Mouse (Mus musculus) cerebellum, adult 11-12 months (tissue): ENCODE data around the gene Heyl.
A peak's percentile ranks its signal among the peaks of the same experiment; 100 is the strongest.

Experiments
- DNase-seq: peaks from one replicate; pipeline ENCODE4 v3.0.0; 2022

Heyl gene

DNA sequence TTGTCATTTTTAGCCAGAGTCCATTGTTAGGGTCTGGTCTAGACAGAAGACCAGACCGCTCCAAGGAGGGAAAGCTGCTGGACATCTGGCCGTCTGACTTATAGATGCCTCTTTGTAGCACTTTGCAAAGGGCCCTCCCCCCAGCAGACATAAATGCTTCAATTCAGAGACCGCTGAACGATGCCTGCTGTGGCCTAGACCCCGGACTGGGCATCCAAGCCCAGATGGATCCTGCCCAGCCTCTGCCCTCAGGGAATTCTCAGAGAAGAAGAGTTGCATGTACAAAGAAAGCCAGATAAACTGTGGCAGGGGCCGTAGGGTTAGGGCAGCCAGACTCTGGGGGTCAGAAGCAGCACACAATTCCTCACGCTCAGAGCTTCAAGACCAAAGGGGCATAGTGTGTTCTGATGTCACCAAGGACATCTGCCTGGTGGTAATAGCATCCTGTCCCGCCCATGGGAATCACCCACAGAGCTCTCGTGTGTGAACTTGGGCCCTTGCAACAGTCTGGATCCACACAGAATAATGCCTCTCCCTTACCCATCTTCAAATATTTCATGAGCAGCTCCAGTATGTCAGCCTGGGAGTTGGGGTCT, 2.6 kb downstream of the Heyl start:
- no peak for DNase-seq

DNA sequence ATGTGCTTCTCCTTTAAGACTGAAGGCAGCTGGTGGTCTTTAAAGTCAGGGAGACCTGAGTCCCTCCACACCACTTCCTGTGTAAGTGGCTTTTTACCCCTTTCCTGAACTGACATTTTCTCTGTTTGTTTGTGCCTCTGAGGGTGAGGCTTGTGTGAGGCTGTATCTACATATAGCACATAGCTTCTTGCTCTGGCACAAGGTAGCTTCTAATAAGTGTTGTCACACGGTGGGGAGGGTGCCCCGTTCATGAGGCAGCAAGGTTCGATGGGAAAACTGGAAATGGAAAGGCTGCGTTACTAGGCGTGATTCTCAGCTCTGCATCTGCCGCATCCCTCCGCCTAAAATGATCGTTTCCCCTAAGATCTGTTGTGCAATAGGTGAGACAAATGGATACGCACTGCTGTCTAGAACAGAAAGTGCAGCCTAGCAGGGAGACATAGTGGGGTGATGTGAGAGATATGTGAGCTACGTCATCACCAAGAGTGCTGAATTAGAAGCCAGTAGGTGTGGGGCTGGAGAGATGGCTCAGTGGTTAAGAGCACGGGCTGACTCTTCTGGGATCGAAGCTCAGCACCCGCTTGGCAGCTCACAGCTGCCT, 3.2 kb downstream of the Heyl start:
- DNase-seq, result no peak

DNA sequence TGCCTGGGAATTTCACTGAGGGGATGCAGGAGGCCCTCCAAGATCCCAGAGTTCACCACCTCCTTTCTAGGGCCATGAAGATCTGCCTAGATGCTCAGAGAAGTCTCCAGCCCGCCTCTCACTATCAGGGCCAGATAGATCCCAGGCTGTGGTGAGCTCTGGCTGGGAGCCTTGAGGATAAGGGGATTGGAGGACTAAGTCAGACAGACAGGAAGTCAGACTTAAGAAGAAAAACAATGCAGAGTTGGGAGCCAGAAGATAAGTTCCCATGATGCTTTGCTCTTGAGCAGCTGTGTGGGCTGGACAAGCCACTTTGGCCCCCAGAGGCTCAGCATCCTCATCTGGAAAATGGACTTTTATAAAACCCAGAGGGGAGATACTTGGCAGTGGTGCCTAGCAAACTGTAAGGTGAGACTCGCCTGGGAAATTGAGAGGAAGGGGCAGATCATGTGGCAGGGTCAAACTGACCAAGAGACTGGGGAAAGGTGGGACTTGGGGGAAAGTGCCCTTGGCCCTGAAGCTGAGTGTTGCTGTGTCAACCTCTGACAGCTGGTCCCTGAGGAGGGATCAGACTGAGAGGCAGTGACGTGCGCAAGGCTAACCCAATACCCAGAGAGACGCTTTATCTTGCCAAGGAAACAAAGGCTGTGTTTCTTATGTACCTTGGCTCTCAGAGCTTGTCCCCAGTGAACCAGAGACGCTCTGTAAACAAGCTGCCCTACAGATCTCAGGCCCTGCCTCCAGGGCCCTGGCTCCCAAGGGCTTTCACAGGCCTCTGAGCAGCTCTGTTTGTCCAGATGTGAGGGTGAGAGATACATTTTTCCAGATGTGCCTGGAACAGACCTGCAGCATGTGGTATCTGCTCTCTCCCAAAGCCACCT, 4.3 kb downstream of the Heyl start:
- no peak for DNase-seq

DNA sequence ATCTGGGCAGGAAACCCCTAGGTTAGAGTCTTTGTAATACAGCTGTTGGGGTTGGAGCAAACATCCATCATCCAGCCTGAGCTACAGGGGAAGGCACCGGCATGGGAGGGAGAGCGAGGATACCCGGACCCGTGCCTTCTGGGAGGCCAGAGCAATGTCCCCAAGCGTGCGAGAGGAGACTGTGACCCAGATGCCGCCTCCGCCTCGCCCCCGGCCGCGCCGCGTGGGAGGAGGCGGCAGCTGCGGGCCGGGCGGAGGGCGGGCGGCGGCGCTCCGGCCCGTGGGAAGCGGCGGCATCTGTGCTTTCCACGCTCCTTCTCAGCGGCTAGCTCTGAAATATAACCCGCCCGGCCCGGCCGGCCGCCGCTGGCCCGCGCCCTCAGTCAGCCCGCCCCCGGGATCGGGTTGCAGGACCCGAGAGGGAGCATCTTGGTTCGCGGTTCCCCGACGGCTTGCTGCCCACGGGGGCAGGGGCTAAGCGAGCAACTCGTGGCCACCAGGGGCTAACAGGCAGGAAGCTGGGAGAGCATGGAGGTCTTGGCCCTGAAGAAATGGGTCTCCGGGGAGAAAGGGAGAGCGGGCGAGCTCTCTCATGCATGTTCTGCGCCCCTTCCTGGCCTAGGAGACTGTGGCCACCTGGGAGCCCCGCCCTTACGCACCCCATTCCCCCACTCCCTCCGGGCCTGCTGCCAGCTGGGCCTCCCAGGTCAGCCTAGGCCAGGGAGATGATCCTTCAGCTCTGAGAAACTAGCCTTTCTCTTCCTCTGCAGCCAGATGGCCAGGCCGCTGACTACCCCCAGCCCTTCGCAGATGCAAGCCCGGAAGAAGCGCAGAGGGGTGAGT, 6.2 kb downstream of the Heyl start:
- DNase-seq, result no peak

DNA sequence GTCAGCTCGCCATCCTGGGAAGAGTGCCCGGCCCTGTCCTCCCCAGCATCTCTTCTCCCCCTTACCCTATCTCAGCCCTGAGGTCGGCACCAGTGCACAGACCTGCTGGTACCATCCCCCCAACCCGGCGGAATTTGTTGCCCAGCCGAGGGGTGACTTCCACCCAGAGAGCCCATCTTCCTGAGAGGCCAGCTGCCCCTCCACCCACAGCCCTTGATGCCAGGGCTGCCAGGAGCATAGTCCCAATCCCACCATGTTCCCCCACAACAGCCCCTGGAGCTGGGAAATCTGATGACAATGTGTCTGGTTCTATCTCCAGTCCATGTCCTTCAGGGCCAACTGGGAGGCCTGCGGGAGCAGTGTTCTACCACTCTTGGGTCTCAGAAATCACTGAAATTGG, 12.9 kb downstream of the Heyl start:
- no peak for DNase-seq

DNA sequence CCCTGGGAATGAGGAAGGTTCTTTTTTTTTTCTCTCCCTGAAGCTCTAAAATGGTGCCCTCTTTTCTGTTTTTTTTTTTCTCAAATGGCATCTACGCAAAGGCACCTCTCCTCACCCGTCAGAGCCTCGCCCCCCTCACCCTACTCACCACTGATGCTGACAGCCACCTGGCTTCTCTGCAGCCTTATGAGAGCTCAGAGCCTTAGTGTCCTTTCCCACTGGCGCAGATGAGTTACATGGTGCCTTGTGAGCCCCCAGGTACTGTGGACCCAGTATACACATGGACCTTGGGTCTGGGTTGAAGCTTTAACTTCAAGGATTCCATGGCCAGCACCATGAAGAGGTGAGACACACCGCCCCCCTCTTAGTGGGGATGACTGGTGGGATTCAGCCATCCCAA, 13.3 kb downstream of the Heyl start:
- no peak for DNase-seq

DNA sequence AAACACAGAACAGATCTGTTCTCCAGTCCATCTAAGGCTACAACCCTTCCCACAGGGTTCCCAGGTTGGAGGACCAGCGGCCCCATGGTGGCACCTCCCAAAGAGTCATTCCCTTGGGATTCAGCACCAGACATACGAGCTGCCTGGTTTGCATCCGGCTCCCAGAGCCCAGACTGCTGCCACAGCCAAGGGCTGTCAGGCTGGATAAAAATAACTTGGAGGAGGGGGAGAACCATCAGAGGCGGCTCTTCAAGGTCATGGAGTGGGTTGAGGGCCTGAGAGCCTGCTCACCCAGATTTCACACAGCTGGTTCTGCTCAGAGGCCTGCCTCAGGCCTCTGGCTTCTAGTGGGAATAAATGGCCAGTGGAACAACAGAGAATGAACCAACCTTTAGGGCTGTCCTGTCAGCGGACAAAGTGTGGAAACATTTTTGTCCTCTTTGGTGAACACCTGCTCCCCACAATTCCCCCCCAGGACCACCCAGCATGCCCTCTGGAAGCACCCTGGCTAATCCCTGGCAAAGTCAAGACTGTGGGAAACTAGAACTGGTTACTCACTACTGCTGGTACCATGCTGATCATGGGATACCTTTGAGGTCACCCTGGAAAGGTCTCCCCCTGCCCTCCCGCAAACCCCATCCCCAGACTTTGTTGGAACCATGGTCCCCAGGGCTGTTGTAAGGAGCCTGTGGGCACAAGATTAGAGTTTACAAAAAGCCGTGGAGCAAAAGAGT, 14.0 kb downstream of the Heyl start:
- no peak for DNase-seq

DNA sequence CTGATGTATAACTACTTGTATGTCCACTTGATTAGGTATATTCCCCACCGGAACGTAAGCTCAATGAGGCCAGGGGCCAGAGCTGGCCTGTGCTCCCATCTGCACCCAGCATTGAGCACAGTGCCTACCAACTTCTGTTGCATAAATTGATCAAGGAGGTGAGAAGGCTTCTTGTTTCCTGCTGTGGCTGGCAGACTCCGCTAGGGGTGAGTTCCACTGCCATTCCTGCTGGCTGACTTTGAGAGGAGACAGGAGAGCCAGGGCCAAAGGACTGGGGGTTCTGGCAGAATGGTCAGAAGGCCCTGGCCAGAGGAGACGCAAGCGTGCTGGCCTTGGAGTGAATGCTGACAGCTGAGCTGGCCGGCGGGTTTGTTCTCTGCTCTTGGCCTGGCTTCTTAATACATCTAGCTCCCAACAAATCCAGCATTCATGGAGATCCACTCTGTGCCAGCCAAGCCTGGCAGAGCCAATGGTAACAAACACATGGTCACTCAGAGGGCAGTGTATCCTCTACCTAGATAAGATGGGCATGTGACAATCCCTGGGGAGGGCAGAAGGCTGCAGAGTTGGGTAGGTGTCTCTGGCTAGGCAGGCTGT, 15.7 kb downstream of the Heyl start:
- DNase-seq, result peak; percentile 90

DNA sequence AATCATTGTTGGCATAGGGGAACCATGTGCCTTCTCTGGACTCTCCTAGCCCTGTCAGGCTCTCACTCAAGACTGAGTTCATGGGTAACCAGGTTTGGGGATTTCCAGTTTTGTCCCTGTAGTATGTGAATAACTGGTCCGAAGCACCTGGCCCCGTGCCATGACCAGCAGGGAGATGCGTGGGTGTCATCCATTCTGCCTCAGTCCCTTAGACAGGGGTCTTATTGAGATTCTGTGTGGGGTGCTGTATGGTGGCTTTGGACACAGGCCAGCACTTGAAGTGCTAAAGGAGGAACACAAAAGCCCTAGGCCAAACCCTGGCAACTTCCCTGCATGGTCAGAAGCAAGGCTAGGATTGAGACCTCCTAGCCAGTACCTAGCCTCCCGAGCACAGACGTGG, 18.9 kb downstream of the Heyl start:
- no peak for DNase-seq

DNA sequence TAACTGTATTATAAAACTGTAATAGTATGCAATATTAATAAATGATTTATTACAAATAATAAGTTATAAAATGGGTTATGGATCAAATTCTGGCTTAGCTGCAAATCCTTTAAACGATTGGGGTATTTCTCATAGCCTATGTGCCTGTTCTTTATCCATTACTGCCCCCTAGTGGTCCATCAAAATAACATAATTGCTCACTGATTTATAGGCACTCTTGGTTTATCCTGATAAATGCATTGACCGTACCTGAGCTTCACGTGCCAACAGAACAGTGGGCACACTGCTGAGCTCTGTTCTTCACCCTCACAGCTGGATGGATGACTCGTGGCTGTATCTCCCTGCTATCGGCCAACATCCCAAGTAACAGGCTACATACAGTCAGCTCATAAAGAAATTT, 21.3 kb downstream of the Heyl start:
- DNase-seq, result no peak

DNA sequence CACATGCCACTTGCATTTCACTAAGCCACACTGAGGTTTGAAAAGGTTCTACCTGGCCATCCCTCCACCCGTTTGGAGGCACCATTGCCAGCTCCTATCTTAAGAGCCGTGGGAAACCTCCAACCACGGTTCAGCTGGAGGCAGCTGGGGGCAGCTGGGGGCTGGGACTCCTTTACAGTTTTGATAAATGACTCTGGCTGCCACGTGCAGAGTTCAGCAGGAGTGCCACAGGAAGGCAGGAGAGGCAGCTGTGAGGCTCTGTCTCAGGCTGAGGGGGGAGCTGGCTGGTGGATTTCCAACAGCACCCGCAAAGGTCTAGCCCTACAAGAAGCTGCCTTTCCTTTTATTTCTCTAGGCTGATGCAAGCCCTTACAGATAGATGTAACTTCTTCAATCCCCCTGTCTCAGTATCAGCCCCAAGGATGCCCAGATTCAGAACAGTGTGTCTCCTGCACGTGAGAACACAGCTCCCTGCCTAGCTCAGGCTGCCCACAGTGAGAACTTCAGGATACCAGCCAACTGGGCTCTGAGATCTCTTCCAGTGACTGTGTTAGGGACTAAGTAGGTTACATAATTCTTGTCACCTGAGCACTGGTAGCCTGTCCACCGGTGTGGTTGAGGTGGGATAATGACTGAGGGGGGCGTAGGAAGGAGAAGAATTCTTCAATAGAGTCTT, 26.9 kb downstream of the Heyl start:
- no peak for DNase-seq

DNA sequence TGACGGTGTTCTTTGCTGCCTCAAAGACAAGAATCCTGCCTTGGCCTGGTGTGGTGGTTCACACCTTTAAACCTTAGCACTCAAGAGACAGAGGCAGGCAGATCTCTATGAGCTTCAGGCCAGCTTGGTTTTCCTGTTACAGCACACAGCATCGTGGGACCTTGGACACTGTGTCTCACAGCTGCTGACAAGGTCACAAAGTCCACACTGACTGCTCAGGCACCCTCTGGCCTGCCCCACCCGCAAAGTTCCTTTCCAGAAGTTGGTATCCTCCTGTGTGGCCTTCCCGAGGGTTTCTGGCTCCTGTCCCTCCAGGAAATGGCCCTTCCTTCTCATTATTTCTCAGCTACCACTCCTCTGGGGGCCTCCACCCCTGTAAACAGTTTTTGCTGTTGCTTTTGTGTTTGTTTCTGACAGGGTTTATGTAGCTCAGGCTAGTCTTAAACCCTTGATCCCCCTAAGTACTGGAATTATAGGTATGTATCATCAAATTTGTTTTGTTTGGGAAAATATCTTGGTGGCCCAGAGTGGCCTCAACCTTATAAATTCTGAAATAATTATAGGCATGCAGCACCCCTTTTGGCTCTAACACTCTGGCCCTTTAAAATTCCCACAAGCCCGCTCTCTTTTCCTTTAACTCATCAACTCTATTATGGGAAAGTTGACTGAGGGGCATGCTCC, 28.5 kb downstream of the Heyl start, which contains the start of gene Pabpc4:
Gene Pabpc4, plus strand, starts transcription at position 631 of the 681 bp plus-strand sequence.
- DNase-seq, result no peak

DNA sequence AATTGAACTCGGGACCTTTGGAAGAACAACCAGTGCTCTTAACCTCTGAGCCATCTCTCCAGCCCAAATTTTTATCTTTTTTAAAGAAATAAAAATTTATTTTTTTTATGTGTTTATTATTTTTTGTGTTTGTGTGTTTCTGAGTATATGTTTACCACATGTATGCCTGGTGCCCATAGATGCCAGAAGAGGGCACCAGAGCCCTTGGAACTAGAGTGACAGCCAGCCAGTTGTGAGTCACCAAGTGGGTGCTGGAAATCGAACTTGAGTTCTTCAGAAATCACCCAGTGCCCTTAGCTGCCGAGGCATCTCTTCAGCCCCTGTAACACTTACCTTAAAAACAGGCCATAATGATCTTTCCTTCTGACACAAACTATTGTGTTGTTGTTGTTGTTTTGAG, 37.7 kb downstream of the Heyl start:
- DNase-seq, result no peak

DNA sequence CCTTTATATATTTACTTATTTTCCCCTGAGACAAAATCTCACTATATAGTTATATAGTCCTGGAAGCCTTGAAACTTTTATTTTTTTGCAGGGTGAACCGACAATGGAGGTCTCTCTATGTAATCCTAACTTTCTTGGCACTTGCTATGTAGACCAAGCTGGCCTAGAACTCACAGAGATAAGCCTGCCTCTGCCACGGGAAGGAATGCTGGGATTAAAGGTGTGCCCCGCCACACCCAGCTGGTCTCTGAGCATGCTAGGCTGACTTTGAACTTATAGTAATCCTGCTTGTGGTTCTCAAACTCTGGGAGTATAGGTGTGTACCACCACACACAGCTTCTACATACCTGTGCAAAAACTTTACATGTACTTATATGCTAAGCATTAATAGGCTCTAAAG, 46.8 kb downstream of the Heyl start:
- DNase-seq, result no peak

DNA sequence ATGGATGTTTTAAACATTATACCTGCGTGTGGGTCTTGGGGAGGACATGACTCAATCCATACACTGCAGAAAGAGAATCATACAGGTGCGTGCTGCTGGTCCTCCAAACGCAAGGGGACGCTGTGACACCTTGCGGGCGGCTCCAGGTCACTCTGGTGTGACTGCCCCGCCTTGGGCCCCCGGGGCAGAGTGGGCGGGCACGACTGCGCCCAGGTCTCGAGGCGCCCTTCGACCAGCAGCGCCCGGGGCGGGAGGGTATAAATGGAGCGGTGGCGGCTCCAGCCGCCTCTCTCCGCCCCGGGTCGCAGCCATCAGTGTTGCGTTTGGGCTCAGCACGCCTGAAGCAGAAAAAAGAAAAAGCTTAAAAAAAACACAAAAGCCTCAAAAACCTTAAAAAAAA, 49.1 kb downstream of the Heyl start:
- DNase-seq, result peak; percentile 87

DNA sequence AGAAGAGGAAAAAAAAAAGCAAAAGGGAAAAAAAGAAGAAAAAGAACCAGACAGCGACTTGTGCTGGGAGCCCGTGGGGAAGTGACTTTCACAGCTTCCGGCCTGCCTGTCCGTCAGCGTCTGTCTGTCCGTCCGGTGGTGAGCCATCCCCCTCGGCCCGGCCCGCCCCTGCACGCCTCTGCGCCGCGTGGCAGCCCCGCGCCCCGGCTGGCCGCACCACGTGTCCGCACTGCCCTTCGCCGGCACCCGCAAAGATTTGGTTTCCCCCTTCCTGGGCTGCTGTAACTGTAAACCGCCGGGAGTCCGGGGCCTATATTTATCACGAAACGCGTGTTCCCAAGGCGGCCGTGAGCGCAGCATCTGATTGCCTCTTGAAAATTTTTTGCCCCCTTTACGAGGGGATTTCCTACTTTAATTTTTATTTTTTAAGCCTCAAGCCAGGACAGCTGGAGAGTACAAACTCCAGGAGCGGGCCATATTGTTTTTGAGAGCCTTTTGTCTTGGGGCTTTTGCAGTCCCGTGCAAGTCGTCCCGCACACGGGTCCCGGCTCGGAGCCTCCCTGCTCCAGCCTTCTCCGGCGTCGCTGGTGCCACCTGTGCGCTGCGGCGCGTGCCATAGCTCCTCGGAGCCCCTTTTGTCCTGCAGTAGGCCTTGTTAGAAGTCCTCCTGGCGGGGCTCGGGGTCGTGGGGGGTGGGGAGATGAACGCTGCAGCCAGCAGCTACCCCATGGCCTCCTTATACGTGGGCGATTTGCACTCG, 49.7 kb downstream of the Heyl start:
- DNase-seq, result peak; percentile 26

DNA sequence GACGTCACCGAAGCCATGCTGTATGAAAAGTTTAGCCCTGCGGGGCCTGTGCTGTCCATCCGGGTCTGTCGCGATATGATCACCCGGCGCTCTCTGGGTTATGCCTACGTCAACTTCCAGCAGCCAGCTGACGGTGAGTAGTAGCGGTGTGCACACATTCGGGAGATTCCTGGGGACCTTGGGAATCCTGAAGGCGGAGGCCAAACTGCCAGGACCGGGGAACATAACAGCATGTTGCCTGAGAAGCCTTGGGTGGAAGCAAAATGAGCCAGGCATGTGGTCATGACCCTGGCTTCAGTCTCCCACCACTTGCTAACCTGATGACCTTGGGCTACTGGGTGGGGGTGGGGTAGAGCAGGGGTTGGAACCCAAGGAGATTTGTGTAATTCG, 50.3 kb downstream of the Heyl start:
- peak; percentile 23 for DNase-seq

DNA sequence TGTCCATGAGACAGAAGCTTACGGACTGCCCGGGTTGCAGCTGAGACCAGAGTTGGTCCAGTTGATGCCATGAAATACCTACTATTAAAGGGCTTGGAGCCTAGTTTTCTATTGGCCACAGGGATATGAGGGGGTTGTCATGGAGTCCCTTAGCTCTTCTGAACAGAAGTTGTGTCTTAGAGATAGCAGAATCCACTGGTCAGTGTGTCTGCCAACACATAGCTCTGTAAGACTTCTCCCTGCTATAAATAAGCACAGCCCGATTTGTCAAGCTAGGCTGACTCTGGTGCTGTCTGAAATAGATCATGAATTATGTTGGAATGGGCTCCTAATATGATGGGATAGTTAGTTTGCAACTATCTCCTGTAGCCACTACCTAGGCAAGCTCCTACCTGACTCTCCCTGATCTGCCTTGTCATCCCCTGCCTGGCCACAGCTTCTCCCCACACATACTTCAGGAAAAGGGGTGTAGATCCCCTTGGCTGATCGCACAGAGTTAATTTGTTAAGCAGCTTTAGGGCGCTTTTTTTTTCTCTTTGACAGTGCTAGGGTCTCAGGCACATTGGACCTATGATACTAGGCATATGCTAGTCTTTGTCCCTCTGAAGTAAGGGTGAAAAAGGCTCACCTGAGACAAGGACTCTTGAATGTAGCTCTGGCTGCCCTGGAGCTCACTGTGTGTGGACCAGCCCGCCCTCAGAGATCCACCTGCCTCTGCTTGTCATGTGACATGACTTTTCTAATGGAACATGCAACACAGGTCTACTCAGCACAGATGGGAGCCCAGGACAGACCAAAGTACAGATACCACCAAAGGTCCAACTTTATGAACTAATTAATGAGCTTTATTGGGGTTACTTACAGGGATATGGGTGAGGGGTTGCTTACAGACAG, 51.6 kb downstream of the Heyl start:
- DNase-seq, result no peak

DNA sequence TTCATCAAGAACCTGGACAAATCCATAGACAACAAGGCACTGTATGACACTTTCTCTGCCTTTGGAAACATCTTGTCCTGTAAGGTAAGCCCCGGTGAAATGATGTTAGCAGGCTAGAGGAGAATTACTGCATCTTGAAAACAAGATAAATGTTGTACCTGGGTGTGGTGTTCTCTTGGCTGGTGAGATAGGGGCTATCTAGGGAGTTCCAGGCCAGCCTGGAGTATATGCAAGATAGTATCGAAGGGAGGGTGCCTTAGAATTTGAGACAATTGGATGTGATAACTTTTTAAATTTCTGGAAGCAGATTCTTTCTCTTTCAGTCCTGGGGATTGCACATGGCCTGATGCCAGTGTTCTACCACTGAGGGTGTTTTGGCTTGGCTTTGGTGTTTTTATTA, 53.4 kb downstream of the Heyl start:
- no peak for DNase-seq
